Mouse (Mus musculus): ENCODE measurements around the gene Prok2. TPM values are rescaled to one million over a fixed set of nuclear protein-coding genes. Genes with fewer than 3 reads are reported as not detected.
A peak's percentile ranks its signal among the peaks of the same experiment; 100 is the strongest.

Gene Prok2
- polyA plus RNA-seq, 1 experiment from 2014 or later, result 0.36 TPM

GRCm38 (mm10) chr6:99742866-99743265 lies 16.7 kb upstream of the Prok2 start:
- no peak overlapping the region for H3K9ac ChIP-seq (ENCODE audit: low read length)
- H3K27ac ChIP-seq (replicated peaks; ENCODE audit: low read depth, low read length), result no peak overlapping the region
- ATAC-seq (ENCODE audit: insufficient number of reproducible peaks, low FRiP score, low TSS enrichment, low read depth) (no peak), DNase-seq (ENCODE audit: low spot score) (no peak)
- H3K36me3 ChIP-seq (ENCODE audit: control insufficient read depth, insufficient read depth, low read length), result no peaks in the 10 kb centered on the region
- no peaks in the 10 kb centered on the region for H3K27me3 ChIP-seq (ENCODE audit: control insufficient read depth, insufficient read depth, low read length)
- 79% methylated on average over 3 of the region's 3 CpGs for WGBS
- H3K4me2 ChIP-seq (ENCODE audit: low read depth, severe bottlenecking), result no peak overlapping the region
- no peak overlapping the region for H3K4me3 ChIP-seq (ENCODE audit: low read depth, low read length)
- H3K4me1 ChIP-seq (ENCODE audit: control insufficient read depth, insufficient read depth, low read length), result no peaks in the 10 kb centered on the region
- H3K9me3 ChIP-seq (ENCODE audit: control insufficient read depth, low read length), result no peaks in the 10 kb centered on the region

DNA sequence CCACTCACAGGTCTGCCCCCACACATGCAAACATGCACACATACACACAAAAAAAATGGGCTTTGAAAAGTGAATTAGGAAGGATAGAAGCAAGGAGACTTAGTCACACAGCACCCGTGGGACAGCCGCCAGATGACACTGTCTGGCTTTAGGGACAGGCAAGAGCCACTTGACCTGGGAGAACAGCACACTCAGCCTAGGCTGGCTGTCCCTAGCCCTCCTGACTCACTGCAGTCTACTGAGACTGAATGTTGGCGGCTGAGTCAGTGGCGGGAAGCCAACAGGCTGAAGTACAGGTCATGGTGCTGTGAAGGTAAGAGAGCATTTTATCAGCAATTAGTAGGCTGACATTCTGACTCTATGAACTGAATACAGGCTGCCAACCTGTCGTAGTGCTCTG lies 8.5 kb upstream of the Prok2 start:
- H3K4me1 ChIP-seq (ENCODE audit: control insufficient read depth, insufficient read depth, low read length), result no peaks in the 10 kb centered on the region
- DNase-seq (ENCODE audit: low spot score) (no peak), ATAC-seq (ENCODE audit: insufficient number of reproducible peaks, low FRiP score, low TSS enrichment, low read depth) (no peak)
- H3K4me2 ChIP-seq (ENCODE audit: low read depth, severe bottlenecking), result no peak overlapping the region
- H3K36me3 ChIP-seq (ENCODE audit: control insufficient read depth, insufficient read depth, low read length), result no peaks in the 10 kb centered on the region
- no peak overlapping the region for H3K27ac ChIP-seq (replicated peaks; ENCODE audit: low read depth, low read length)
- H3K4me3 ChIP-seq (ENCODE audit: low read depth, low read length), result no peak overlapping the region
- 80% methylated on average over 5 of the region's 5 CpGs for WGBS
- H3K9me3 ChIP-seq (ENCODE audit: control insufficient read depth, low read length), result no peaks in the 10 kb centered on the region
- no peaks in the 10 kb centered on the region for H3K27me3 ChIP-seq (ENCODE audit: control insufficient read depth, insufficient read depth, low read length)
- H3K9ac ChIP-seq (ENCODE audit: low read length), result no peak overlapping the region

GRCm38 (mm10) chr6:99732673-99733072 lies 6.5 kb upstream of the Prok2 start:
- ATAC-seq (ENCODE audit: insufficient number of reproducible peaks, low FRiP score, low TSS enrichment, low read depth) (no peak), DNase-seq (ENCODE audit: low spot score) (no peak)
- 90% methylated on average over 8 of the region's 8 CpGs for WGBS
- no peaks in the 10 kb centered on the region for H3K4me1 ChIP-seq (ENCODE audit: control insufficient read depth, insufficient read depth, low read length)
- no peak overlapping the region for H3K27ac ChIP-seq (replicated peaks; ENCODE audit: low read depth, low read length)
- no peaks in the 10 kb centered on the region for H3K9me3 ChIP-seq (ENCODE audit: control insufficient read depth, low read length)
- no peaks in the 10 kb centered on the region for H3K36me3 ChIP-seq (ENCODE audit: control insufficient read depth, insufficient read depth, low read length)
- H3K4me3 ChIP-seq (ENCODE audit: low read depth, low read length), result no peak overlapping the region
- H3K9ac ChIP-seq (ENCODE audit: low read length), result no peak overlapping the region
- H3K27me3 ChIP-seq (ENCODE audit: control insufficient read depth, insufficient read depth, low read length), result no peaks in the 10 kb centered on the region
- no peak overlapping the region for H3K4me2 ChIP-seq (ENCODE audit: low read depth, severe bottlenecking)

DNA sequence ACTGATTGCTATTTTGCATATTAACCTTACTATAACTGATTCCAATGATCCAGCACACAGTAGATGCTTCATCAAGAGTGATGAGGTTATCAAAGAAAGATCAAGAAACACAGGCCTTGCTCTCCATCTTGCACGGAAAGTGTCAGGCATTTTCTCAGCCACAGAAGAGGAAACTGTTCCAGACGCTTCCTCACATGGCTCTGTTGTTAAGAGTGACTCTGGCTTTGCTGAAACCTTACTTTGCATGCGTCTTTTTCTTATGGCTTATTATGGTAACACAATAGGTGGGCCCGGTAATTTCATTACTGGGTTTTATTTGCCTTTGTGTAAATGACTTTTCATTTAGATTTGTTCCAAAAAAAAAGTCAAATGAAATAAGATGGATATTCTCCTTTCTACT lies 5.7 kb upstream of the Prok2 start:
- H3K36me3 ChIP-seq (ENCODE audit: control insufficient read depth, insufficient read depth, low read length), result no peaks in the 10 kb centered on the region
- no peaks in the 10 kb centered on the region for H3K9me3 ChIP-seq (ENCODE audit: control insufficient read depth, low read length)
- H3K27ac ChIP-seq (replicated peaks; ENCODE audit: low read depth, low read length), result no peak overlapping the region
- ATAC-seq (ENCODE audit: insufficient number of reproducible peaks, low FRiP score, low TSS enrichment, low read depth) (no peak), DNase-seq (ENCODE audit: low spot score) (no peak)
- peaks cover 4% of the 10 kb centered on the region for H3K27me3 ChIP-seq (ENCODE audit: control insufficient read depth, insufficient read depth, low read length)
- no peaks in the 10 kb centered on the region for H3K4me1 ChIP-seq (ENCODE audit: control insufficient read depth, insufficient read depth, low read length)
- H3K4me3 ChIP-seq (ENCODE audit: low read depth, low read length), result no peak overlapping the region
- H3K4me2 ChIP-seq (ENCODE audit: low read depth, severe bottlenecking), result no peak overlapping the region
- 85% methylated on average over 4 of the region's 4 CpGs for WGBS
- no peak overlapping the region for H3K9ac ChIP-seq (ENCODE audit: low read length)

DNA sequence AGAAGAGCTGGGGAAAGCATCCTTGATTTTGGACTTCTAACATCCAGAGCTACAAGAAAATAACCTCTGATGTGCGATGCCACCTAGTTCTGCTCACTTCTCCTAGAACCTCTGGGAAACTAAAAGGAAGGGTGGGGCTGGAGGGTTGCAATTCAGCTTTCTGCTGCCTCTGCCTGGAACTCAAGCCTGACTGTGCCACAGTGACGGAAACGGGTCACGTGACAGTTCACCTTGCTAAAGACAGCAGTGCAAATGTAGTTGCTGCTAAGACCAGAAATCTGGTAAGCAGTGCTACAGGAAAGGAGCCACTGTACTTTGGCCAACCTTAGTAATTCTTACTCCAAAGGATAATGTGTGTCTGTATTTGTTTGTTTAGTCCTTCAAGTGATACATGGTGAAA lies 3.7 kb upstream of the Prok2 start:
- ATAC-seq (ENCODE audit: insufficient number of reproducible peaks, low FRiP score, low TSS enrichment, low read depth) (no peak), DNase-seq (ENCODE audit: low spot score) (no peak)
- Histone ChIP-seq H3K27me3 (ENCODE audit: control insufficient read depth, insufficient read depth, low read length) (peaks cover 21% of the 10 kb centered on the region), H3K9ac (ENCODE audit: low read length) (no peak overlapping the region), H3K36me3 (ENCODE audit: control insufficient read depth, insufficient read depth, low read length) (no peaks in the 10 kb centered on the region), H3K9me3 (ENCODE audit: control insufficient read depth, low read length) (no peaks in the 10 kb centered on the region), H3K4me2 (ENCODE audit: low read depth, severe bottlenecking) (no peak overlapping the region), H3K4me3 (ENCODE audit: low read depth, low read length) (no peak overlapping the region), H3K4me1 (ENCODE audit: control insufficient read depth, insufficient read depth, low read length) (peaks cover 9% of the 10 kb centered on the region), H3K27ac (replicated peaks; ENCODE audit: low read depth, low read length) (no peak overlapping the region)
- 87% methylated on average over 4 of the region's 4 CpGs for whole genome bisulfite sequencing

DNA sequence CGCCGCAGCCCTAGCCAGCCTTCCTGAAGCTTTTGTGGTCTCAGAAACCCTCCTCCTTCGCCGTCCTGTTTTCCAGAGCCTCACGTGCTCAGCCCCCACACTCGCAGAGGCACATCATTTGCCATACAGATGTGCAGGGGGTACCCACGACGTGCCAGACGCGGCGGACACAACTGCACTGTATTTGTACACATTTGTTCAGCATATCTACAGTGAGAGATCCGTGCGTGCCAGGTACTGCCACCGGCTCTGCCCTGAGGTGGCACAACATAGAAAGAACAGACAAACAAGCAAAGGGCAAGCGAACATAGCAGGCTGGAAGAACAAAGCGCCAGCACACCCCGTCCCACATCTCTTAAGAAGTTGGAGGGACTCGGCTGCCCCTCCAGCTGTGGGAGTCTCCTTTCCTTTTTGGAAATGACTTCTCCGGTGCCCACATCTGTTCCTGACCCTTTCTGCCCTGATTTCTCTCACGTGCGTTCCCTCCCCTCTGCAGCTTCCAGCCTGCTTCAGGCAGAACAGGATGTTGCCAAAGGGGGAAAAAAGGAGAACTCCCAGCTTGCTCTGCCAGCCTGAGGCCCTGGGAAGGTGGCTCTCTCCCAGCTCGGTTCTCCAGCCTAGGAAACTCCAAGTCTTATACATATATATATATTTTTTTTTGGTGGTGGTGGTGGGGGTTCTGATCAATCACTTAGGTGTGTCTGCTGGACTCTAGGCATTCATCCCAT lies 548 bp upstream of the Prok2 start:
- H3K4me1 ChIP-seq (ENCODE audit: control insufficient read depth, insufficient read depth, low read length), result peaks cover 9% of the 10 kb centered on the region
- H3K4me2 ChIP-seq (ENCODE audit: low read depth, severe bottlenecking), result peak overlapping the region; percentile 94
- peak; percentile 57 for DNase-seq (ENCODE audit: low spot score)
- no peak overlapping the region for H3K27ac ChIP-seq (replicated peaks; ENCODE audit: low read depth, low read length)
- H3K4me3 ChIP-seq (ENCODE audit: low read depth, low read length), result peak overlapping the region; percentile 41
- ATAC-seq (ENCODE audit: insufficient number of reproducible peaks, low FRiP score, low TSS enrichment, low read depth), result no peak
- peak overlapping the region; percentile 52 for H3K9ac ChIP-seq (ENCODE audit: low read length)
- H3K27me3 ChIP-seq (ENCODE audit: control insufficient read depth, insufficient read depth, low read length), result peaks cover 21% of the 10 kb centered on the region
- no peaks in the 10 kb centered on the region for H3K36me3 ChIP-seq (ENCODE audit: control insufficient read depth, insufficient read depth, low read length)
- no peaks in the 10 kb centered on the region for H3K9me3 ChIP-seq (ENCODE audit: control insufficient read depth, low read length)
- 3% methylated on average over 22 of the region's 22 CpGs for WGBS

DNA sequence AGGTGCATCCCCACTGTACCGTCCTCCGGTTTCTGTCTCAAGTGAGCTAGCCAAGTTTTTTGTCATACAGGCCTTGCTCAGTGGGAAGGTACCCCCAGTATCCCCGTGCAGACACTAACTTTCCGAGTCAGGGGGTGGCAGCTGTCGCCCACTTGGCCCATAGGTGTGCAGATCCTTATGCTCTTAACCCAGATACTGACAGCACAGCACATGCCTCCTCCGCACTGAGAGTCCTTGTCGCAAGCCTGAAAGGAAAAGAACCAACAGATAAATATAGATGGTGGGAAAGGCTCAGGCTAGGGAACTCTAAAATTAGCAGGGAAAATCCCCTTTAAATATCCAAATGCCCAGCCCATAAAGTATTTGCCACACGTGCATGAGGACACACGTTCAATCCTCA lies 3.8 kb downstream of the Prok2 start:
- H3K9ac ChIP-seq (ENCODE audit: low read length), result no peak overlapping the region
- H3K4me1 ChIP-seq (ENCODE audit: control insufficient read depth, insufficient read depth, low read length), result peaks cover 9% of the 10 kb centered on the region
- H3K4me3 ChIP-seq (ENCODE audit: low read depth, low read length), result no peak overlapping the region
- peaks cover 20% of the 10 kb centered on the region for H3K27me3 ChIP-seq (ENCODE audit: control insufficient read depth, insufficient read depth, low read length)
- no peaks in the 10 kb centered on the region for H3K9me3 ChIP-seq (ENCODE audit: control insufficient read depth, low read length)
- ATAC-seq (ENCODE audit: insufficient number of reproducible peaks, low FRiP score, low TSS enrichment, low read depth) (no peak), DNase-seq (ENCODE audit: low spot score) (no peak)
- H3K27ac ChIP-seq (replicated peaks; ENCODE audit: low read depth, low read length), result no peak overlapping the region
- no peaks in the 10 kb centered on the region for H3K36me3 ChIP-seq (ENCODE audit: control insufficient read depth, insufficient read depth, low read length)
- WGBS, result 84% methylated on average over 9 of the region's 9 CpGs
- H3K4me2 ChIP-seq (ENCODE audit: low read depth, severe bottlenecking), result no peak overlapping the region

GRCm38 (mm10) chr6:99721032-99721431 lies 5.2 kb downstream of the Prok2 start:
- no peaks in the 10 kb centered on the region for H3K36me3 ChIP-seq (ENCODE audit: control insufficient read depth, insufficient read depth, low read length)
- peaks cover 2% of the 10 kb centered on the region for H3K4me1 ChIP-seq (ENCODE audit: control insufficient read depth, insufficient read depth, low read length)
- no peak for DNase-seq (ENCODE audit: low spot score)
- H3K27me3 ChIP-seq (ENCODE audit: control insufficient read depth, insufficient read depth, low read length), result peaks cover 8% of the 10 kb centered on the region
- H3K27ac ChIP-seq (replicated peaks; ENCODE audit: low read depth, low read length), result no peak overlapping the region
- WGBS, result 81% methylated on average over 9 of the region's 9 CpGs
- ATAC-seq (ENCODE audit: insufficient number of reproducible peaks, low FRiP score, low TSS enrichment, low read depth), result no peak
- no peaks in the 10 kb centered on the region for H3K9me3 ChIP-seq (ENCODE audit: control insufficient read depth, low read length)
- H3K4me3 ChIP-seq (ENCODE audit: low read depth, low read length), result no peak overlapping the region
- H3K9ac ChIP-seq (ENCODE audit: low read length), result no peak overlapping the region
- no peak overlapping the region for H3K4me2 ChIP-seq (ENCODE audit: low read depth, severe bottlenecking)

DNA sequence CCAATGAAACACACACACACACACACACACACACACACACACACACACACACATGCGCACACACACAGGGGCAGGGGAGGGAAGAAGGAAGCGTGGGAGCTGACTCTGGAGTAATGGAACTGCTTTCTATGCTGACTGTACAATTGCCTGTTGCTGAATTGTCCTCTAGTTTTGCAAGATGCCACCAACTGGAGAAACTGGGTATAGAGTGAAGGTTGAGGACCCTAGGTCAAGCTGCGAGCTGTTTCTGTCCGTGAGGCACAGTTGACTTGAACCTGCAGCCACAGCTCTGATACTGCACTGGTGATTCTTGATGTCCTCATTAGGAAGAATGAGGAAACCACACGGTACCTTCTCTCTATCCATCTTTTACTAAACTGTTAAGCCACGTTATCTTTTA lies 10.3 kb downstream of the Prok2 start:
- Histone ChIP-seq H3K9me3 (ENCODE audit: control insufficient read depth, low read length) (no peaks in the 10 kb centered on the region), H3K4me3 (ENCODE audit: low read depth, low read length) (no peak overlapping the region), H3K27me3 (ENCODE audit: control insufficient read depth, insufficient read depth, low read length) (no peaks in the 10 kb centered on the region; the same call in 1 of the 2 replicates), H3K9ac (ENCODE audit: low read length) (no peak overlapping the region), H3K27ac (replicated peaks; ENCODE audit: low read depth, low read length) (no peak overlapping the region), H3K4me2 (ENCODE audit: low read depth, severe bottlenecking) (no peak overlapping the region), H3K4me1 (ENCODE audit: control insufficient read depth, insufficient read depth, low read length) (no peaks in the 10 kb centered on the region), H3K36me3 (ENCODE audit: control insufficient read depth, insufficient read depth, low read length) (no peaks in the 10 kb centered on the region)
- DNase-seq (ENCODE audit: low spot score) (no peak), ATAC-seq (ENCODE audit: insufficient number of reproducible peaks, low FRiP score, low TSS enrichment, low read depth) (no peak)
- 72% methylated on average over 6 of the region's 6 CpGs for WGBS
